Mouse (Mus musculus) CD4-positive, CD25-positive, alpha-beta regulatory T cell (primary cell): Measurements from ENCODE around the gene Ube2n. TPM values are rescaled to one million over a fixed set of nuclear protein-coding genes. Genes with fewer than 3 reads are reported as not detected.

Source experiments
- polyA plus RNA-seq: library from polyadenylated mRNA; unstranded; fragments of 100-300 nt; shearing (Covaris generic); gene quantifications from one replicate; pipeline ENCODE4 v1.2.1, GENCODE M21; 2017

Ube2n gene
- polyA plus RNA-seq = 288 TPM

DNA sequence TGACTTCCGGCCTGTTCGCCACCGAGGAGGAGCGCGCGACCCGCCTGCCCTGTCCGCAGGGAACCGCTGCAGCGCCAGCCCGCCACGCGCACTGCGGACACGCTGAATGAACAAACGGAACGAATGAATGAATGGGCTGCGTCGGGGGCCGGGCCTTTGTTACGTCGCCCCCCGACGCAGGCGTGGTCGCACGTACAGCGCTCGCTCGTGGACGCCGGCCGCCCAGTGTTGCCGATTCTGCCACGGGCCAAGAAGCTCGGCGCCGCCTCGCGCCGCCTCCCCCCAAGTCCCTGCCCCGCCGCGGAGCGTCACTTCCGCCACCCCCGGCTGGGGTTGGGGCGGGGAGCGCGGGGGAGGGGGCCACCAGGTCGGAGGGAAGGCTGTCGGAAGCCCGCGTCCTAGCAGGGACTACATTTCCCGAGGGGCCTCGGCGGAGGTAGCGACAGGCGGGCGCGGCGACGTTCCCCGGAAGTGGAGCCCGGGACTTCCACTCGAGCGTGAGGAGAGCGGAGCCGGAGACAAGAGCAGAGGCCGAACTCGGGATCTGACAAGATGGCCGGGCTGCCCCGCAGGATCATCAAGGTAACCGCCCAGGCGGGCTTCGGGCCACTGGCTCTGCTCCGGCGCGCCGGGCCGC lies at the start of gene Ube2n:
Gene Ube2n, plus strand, starts transcription at position 490 of the 637 bp plus-strand sequence.

GRCm38 (mm10) chr10:95501463-95502081 lies 13.4 kb upstream of the Ube2n start, which contains the start of gene Mrpl42:
Gene Mrpl42 (minus strand): TSS chr10:95501940.

DNA sequence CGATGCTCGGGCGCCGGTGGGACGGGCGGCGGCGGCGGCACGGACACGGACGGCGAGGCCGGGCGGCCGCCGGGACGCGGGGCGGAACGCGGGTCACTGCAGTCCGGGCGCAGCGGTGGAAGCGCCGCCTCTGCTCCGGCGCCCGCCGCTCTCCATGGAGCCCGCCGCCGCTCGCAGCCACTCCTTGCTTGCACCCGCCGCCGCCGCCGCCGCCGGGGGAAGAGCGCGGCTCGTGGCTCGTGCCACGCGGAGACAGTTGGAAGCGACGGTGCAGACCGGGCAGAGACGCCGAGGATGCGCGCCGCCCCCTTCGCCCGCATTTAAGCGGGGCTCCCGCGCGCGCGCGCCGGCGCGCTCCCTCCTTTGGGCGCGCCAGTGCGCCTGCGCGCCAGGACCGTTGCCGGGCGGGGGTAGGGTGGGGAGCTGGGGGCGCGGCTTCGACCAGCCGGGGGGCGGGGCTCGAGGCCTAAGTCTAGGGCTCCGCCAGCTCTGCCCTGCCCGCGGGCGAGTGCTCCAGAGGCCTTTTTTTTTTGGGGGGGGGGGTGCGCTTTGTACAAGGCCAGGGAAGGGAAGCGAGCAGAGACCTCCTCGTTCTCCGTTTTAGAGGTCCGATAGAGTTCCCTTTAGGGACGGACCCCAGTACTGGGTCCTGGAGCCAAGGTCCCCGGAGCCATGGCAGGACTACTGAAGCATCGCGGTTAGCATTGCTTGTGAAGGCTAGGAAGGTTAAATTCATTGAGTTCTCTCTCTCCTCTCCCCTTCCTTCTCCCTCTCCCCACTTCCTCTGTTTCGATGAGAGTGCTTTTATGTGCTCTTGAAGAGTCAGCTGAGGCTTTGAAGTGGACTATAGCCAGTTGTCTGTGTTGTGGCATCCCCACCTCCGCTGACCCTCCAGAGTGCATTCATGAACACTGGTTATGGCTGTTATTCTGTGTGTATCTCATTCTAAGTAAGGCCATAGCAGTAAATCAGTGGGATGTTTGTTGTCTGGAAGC lies 49.2 kb downstream of the Ube2n start, which contains the start of gene Nudt4:
Gene Nudt4, minus strand, starts transcription at position 296 of the 995 bp plus-strand sequence.

Other genes starting within 250 kb of the Ube2n start
- 33.2 TPM for gene Cradd, start 191.0 kb upstream of the Ube2n start, polyA plus RNA-seq
- gene Socs2, start 98.0 kb upstream of the Ube2n start, polyA plus RNA-seq = 113 TPM
- 137 TPM for gene Mrpl42, start 13.2 kb upstream of the Ube2n start, polyA plus RNA-seq
- gene Nudt4, start 49.0 kb downstream of the Ube2n start, polyA plus RNA-seq = 48.3 TPM
- gene Anapc15-ps, start 158.3 kb downstream of the Ube2n start, polyA plus RNA-seq = not detected